Mouse (Mus musculus): Measurements from ENCODE around the gene Cidec. TPM values are rescaled to one million over a fixed set of nuclear protein-coding genes. Genes with fewer than 3 reads are reported as not detected.
A peak's percentile ranks its signal among the peaks of the same experiment; 100 is the strongest.

The Cidec gene
- total and polyA plus RNA-seq, 2 experiments from 2014 or later, result not detected

DNA sequence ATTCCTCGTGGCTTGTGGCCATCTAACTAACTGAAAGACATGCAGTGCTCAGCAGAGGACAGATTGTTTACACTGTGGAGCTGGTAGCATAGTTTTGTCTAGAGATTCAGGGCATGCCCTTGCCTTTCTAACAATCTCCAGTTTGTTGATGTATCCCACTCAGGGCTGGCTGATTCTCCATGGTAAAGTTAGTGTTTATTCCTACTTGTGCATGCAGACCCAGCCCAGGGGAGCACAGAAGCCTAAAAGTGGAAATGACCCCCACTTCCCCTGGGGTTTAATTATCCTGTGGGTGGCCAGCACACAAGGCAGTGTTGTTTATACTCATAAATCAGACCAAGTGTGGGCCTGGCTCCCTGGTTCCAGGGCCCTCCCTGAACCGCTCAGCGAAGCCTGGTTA lies 49.5 kb downstream of the Cidec start:
- 86% methylated on average over 3 of the region's 3 CpGs for WGBS
- H3K36me3 ChIP-seq (replicated peaks; ENCODE audit: control insufficient read depth, insufficient read depth, low read length), result peaks cover 91% of the 10 kb centered on the region

DNA sequence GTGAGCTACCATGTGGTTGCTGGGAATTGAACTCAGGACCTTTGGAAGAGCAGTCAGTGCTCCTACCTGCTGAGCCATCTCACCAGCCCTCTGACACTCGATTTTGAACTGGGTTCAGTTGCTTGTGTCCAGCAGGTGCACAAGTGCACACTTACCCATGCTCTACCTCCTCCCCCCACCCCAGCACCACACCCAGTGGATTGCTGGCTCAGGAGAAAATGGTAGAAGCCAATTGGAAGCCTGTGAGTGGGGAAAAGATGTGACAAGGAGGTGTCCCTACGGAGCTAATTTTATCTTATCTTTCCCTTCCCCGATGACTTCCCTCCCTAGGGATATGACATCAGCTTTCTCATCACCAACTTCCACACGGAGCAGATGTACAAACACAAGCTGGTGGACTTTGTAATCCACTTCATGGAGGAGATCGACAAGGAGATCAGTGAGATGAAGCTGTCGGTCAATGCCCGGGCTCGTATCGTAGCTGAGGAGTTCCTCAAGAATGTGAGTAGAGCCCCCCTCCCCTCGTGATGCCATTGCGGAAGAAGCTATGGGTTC lies 50.3 kb downstream of the Cidec start:
- ATAC-seq (ENCODE audit: insufficient read depth, low read depth) (no peak), DNase-seq (ENCODE audit: low spot score) (no peak)
- no peak overlapping the region for H3K4me2 ChIP-seq (ENCODE audit: low read depth, low read length)
- H3K4me1 ChIP-seq (ENCODE audit: control insufficient read depth, insufficient read depth), result no peaks in the 10 kb centered on the region
- H3K4me3 ChIP-seq (ENCODE audit: low read depth, low read length), result no peak overlapping the region
- no peaks in the 10 kb centered on the region for H3K9me3 ChIP-seq (replicated peaks; ENCODE audit: control insufficient read depth, low read length)
- H3K27ac ChIP-seq (ENCODE audit: low read depth), result no peak overlapping the region
- H3K27me3 ChIP-seq (ENCODE audit: control insufficient read depth, insufficient read depth, low read length), result no peaks in the 10 kb centered on the region
- WGBS, result 48% methylated on average over 11 of the region's 11 CpGs
- TF ChIP-seq EP300 (IDR thresholded peaks at IDR 0.05; ENCODE audit: low read depth) (no peak), CTCF (IDR thresholded peaks at IDR 0.05; ENCODE audit: low read depth) (no peak)
- H3K36me3 ChIP-seq (replicated peaks; ENCODE audit: control insufficient read depth, insufficient read depth, low read length), result peaks cover 95% of the 10 kb centered on the region
- no peak overlapping the region for H3K9ac ChIP-seq (replicated peaks; ENCODE audit: low read depth, low read length)

More for the DNA sequence above, 49.5 kb downstream of the Cidec start:
- DNase-seq (ENCODE audit: low spot score) (no peak), ATAC-seq (ENCODE audit: insufficient read depth, low read depth) (no peak)
- H3K4me1 ChIP-seq (ENCODE audit: control insufficient read depth, insufficient read depth), result no peaks in the 10 kb centered on the region
- H3K4me3 ChIP-seq (ENCODE audit: low read depth, low read length), result no peak overlapping the region
- no peak overlapping the region for H3K9ac ChIP-seq (replicated peaks; ENCODE audit: low read depth, low read length)
- TF ChIP-seq EP300 (IDR thresholded peaks at IDR 0.05; ENCODE audit: low read depth), result no peak
- TF ChIP-seq CTCF (IDR thresholded peaks at IDR 0.05; ENCODE audit: low read depth), result no peak
- no peaks in the 10 kb centered on the region for H3K27me3 ChIP-seq (ENCODE audit: control insufficient read depth, insufficient read depth, low read length)
- no peak overlapping the region for H3K4me2 ChIP-seq (ENCODE audit: low read depth, low read length)
- H3K27ac ChIP-seq (ENCODE audit: low read depth), result no peak overlapping the region
- no peaks in the 10 kb centered on the region for H3K9me3 ChIP-seq (replicated peaks; ENCODE audit: control insufficient read depth, low read length)

GRCm38 (mm10) chr6:113384351-113384927 lies 51.1 kb downstream of the Cidec start:
- Histone ChIP-seq H3K36me3 (replicated peaks; ENCODE audit: control insufficient read depth, insufficient read depth, low read length) (peaks cover 88% of the 10 kb centered on the region), H3K9me3 (replicated peaks; ENCODE audit: control insufficient read depth, low read length) (no peaks in the 10 kb centered on the region), H3K4me2 (ENCODE audit: low read depth, low read length) (no peak overlapping the region), H3K27ac (ENCODE audit: low read depth) (no peak overlapping the region), H3K27me3 (ENCODE audit: control insufficient read depth, insufficient read depth, low read length) (no peaks in the 10 kb centered on the region), H3K4me3 (ENCODE audit: low read depth, low read length) (no peak overlapping the region), H3K4me1 (ENCODE audit: control insufficient read depth, insufficient read depth) (peaks cover 4% of the 10 kb centered on the region), H3K9ac (replicated peaks; ENCODE audit: low read depth, low read length) (no peak overlapping the region)
- ATAC-seq (ENCODE audit: insufficient read depth, low read depth) (no peak), DNase-seq (ENCODE audit: low spot score) (no peak)
- 89% methylated on average over 8 of the region's 8 CpGs for WGBS
- TF ChIP-seq CTCF (IDR thresholded peaks at IDR 0.05; ENCODE audit: low read depth), result no peak
- TF ChIP-seq EP300 (IDR thresholded peaks at IDR 0.05; ENCODE audit: low read depth), result no peak

DNA sequence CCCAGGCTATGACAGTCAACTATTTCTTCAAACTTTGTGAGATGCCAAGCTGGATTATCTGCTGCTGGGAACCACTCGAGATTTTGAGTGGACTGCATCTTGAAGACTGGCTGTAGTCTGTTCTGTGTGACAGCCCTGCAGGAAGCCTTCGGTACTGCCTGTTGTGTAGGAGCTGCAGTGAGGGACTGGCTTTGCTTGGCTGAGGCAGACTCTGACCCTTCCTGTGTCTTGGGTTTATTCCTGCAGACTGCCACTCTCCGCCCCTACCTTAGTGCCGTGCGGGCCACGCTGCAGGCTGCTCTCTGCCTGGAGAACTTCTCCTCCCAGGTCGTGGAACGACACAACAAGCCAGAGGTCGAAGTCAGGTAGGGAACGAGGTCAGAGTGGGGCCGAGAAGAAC lies 55.1 kb downstream of the Cidec start:
- Histone ChIP-seq H3K4me1 (ENCODE audit: control insufficient read depth, insufficient read depth) (peaks cover 14% of the 10 kb centered on the region), H3K36me3 (replicated peaks; ENCODE audit: control insufficient read depth, insufficient read depth, low read length) (peaks cover 54% of the 10 kb centered on the region), H3K27ac (ENCODE audit: low read depth) (no peak overlapping the region), H3K9ac (replicated peaks; ENCODE audit: low read depth, low read length) (no peak overlapping the region), H3K4me3 (ENCODE audit: low read depth, low read length) (no peak overlapping the region), H3K9me3 (replicated peaks; ENCODE audit: control insufficient read depth, low read length) (no peaks in the 10 kb centered on the region), H3K27me3 (ENCODE audit: control insufficient read depth, insufficient read depth, low read length) (no peaks in the 10 kb centered on the region), H3K4me2 (ENCODE audit: low read depth, low read length) (no peak overlapping the region)
- DNase-seq (ENCODE audit: low spot score), result no peak
- WGBS, result 82% methylated on average over 11 of the region's 11 CpGs
- TF ChIP-seq CTCF (IDR thresholded peaks at IDR 0.05; ENCODE audit: low read depth), result 0 out of 2 replicates have a peak, but pooled peaks have one; percentile 5
- no peak for TF ChIP-seq EP300 (IDR thresholded peaks at IDR 0.05; ENCODE audit: low read depth)
- ATAC-seq (ENCODE audit: insufficient read depth, low read depth), result no peak

DNA sequence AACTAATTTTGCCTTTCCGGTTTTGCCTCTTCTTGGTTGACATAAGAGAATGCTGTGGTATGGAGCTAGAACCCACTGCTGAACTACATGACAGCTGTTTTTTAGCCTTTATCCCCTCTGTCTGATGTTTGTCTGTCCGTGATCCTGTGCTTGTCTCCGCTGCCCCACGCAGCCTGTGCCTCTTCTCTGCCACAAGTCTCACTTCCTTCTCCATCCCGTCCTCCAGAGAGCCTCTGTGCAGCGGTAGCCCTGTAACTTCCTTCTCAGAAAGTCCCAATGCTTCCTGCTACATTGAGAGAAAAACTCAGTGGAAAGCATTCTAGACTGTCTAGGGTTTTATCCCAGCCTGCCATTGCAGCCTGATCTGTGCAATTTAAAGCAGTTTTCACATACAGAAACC lies 56.3 kb downstream of the Cidec start:
- H3K27ac ChIP-seq (ENCODE audit: low read depth), result no peak overlapping the region
- peak overlapping the region; percentile 94 for H3K4me2 ChIP-seq (ENCODE audit: low read depth, low read length)
- peaks cover 55% of the 10 kb centered on the region for H3K36me3 ChIP-seq (replicated peaks; ENCODE audit: control insufficient read depth, insufficient read depth, low read length)
- ATAC-seq (ENCODE audit: insufficient read depth, low read depth) (no peak), DNase-seq (ENCODE audit: low spot score) (no peak)
- TF ChIP-seq EP300 (IDR thresholded peaks at IDR 0.05; ENCODE audit: low read depth), result no peak
- TF ChIP-seq CTCF (IDR thresholded peaks at IDR 0.05; ENCODE audit: low read depth), result no peak
- H3K9ac ChIP-seq (replicated peaks; ENCODE audit: low read depth, low read length), result peak overlapping the region; percentile 91
- H3K4me3 ChIP-seq (ENCODE audit: low read depth, low read length), result peak overlapping the region; percentile 94
- 62% methylated on average over 6 of the region's 6 CpGs for WGBS
- peaks cover 14% of the 10 kb centered on the region for H3K4me1 ChIP-seq (ENCODE audit: control insufficient read depth, insufficient read depth)
- no peaks in the 10 kb centered on the region for H3K27me3 ChIP-seq (ENCODE audit: control insufficient read depth, insufficient read depth, low read length)
- H3K9me3 ChIP-seq (replicated peaks; ENCODE audit: control insufficient read depth, low read length), result no peaks in the 10 kb centered on the region
